Mouse (Mus musculus): ENCODE data around the gene Rexo1. TPM values are rescaled to one million over a fixed set of nuclear protein-coding genes. Genes with fewer than 3 reads are reported as not detected.

Gene Rexo1
- polyA plus RNA-seq, 1 experiment from 2014 or later, result 34.7 TPM

Small RNA genes lying within 50 kb of the gene (microRNA-seq; reads per million reads assigned to microRNA genes)
- not detected for gene Mir6912

Other genes with a start within 250 kb of the Rexo1 start
- gene 2310011J03Rik, start 241.0 kb downstream of the Rexo1 start, polyA plus RNA-seq (2016; fragmentation: Nextera tagmentation; extraction: Ambion mirVana), result 53.7 and 56.2 TPM in 2 replicates
- gene Pcsk4, start 232.1 kb downstream of the Rexo1 start, polyA plus RNA-seq (2016; fragmentation: Nextera tagmentation; extraction: Ambion mirVana), result 5.0 and 5.5 TPM in 2 replicates
- gene Reep6, start 231.6 kb downstream of the Rexo1 start, polyA plus RNA-seq (2016; fragmentation: Nextera tagmentation; extraction: Ambion mirVana), result 6.6 TPM in 2 replicates
- 0.65 and 0.88 TPM in 2 replicates for gene Adamtsl5, start 213.1 kb downstream of the Rexo1 start, polyA plus RNA-seq (2016; fragmentation: Nextera tagmentation; extraction: Ambion mirVana)
- gene Plk5, start 205.1 kb downstream of the Rexo1 start, polyA plus RNA-seq (2016; fragmentation: Nextera tagmentation; extraction: Ambion mirVana), result 0.37 and 0.43 TPM in 2 replicates
- gene Mex3d, start 173.9 kb downstream of the Rexo1 start, polyA plus RNA-seq (2016; fragmentation: Nextera tagmentation; extraction: Ambion mirVana), result 6.4 and 7.1 TPM in 2 replicates
- 371 and 377 TPM in 2 replicates for gene Mbd3, start 162.0 kb downstream of the Rexo1 start, polyA plus RNA-seq (2016; fragmentation: Nextera tagmentation; extraction: Ambion mirVana)
- 615 and 629 TPM in 2 replicates for gene Uqcr11, start 154.7 kb downstream of the Rexo1 start, polyA plus RNA-seq (2016; fragmentation: Nextera tagmentation; extraction: Ambion mirVana)
- 225 and 235 TPM in 2 replicates for gene Tcf3, start 127.9 kb downstream of the Rexo1 start, polyA plus RNA-seq (2016; fragmentation: Nextera tagmentation; extraction: Ambion mirVana)
- gene Onecut3, start 66.7 kb downstream of the Rexo1 start, polyA plus RNA-seq (2016; fragmentation: Nextera tagmentation; extraction: Ambion mirVana), result 0.17 and 0.58 TPM in 2 replicates
- gene Atp8b3, start 22.4 kb downstream of the Rexo1 start, polyA plus RNA-seq (2016; fragmentation: Nextera tagmentation; extraction: Ambion mirVana), result 0.51 and 0.75 TPM in 2 replicates
- gene Klf16, start 15.8 kb upstream of the Rexo1 start, polyA plus RNA-seq (2016; fragmentation: Nextera tagmentation; extraction: Ambion mirVana), result 8.5 TPM in 2 replicates
- 79.8 and 84.9 TPM in 2 replicates for gene Abhd17a, start 28.8 kb upstream of the Rexo1 start, polyA plus RNA-seq (2016; fragmentation: Nextera tagmentation; extraction: Ambion mirVana)
- gene Scamp4, start 41.3 kb upstream of the Rexo1 start, polyA plus RNA-seq (2016; fragmentation: Nextera tagmentation; extraction: Ambion mirVana), result 84.8 and 88.2 TPM in 2 replicates
- gene Adat3, start 41.3 kb upstream of the Rexo1 start, polyA plus RNA-seq (2016; fragmentation: Nextera tagmentation; extraction: Ambion mirVana), result 10.9 and 14.1 TPM in 2 replicates
- 5.7 and 6.4 TPM in 2 replicates for gene Gm49322, start 44.5 kb upstream of the Rexo1 start, polyA plus RNA-seq (2016; fragmentation: Nextera tagmentation; extraction: Ambion mirVana)
- gene Csnk1g2, start 61.3 kb upstream of the Rexo1 start, polyA plus RNA-seq (2016; fragmentation: Nextera tagmentation; extraction: Ambion mirVana), result 198 TPM in 2 replicates
- 83.2 and 84.8 TPM in 2 replicates for gene Btbd2, start 95.5 kb upstream of the Rexo1 start, polyA plus RNA-seq (2016; fragmentation: Nextera tagmentation; extraction: Ambion mirVana)
- gene Mknk2, start 116.6 kb upstream of the Rexo1 start, polyA plus RNA-seq (2016; fragmentation: Nextera tagmentation; extraction: Ambion mirVana), result 118 and 119 TPM in 2 replicates
- 54.4 and 54.7 TPM in 2 replicates for gene Mob3a, start 140.4 kb upstream of the Rexo1 start, polyA plus RNA-seq (2016; fragmentation: Nextera tagmentation; extraction: Ambion mirVana)
- gene Izumo4, start 140.6 kb upstream of the Rexo1 start, polyA plus RNA-seq (2016; fragmentation: Nextera tagmentation; extraction: Ambion mirVana), result 10.5 and 10.8 TPM in 2 replicates
- 60.5 and 61.5 TPM in 2 replicates for gene Ap3d1, start 180.7 kb upstream of the Rexo1 start, polyA plus RNA-seq (2016; fragmentation: Nextera tagmentation; extraction: Ambion mirVana)
- gene Dot1l, start 193.6 kb upstream of the Rexo1 start, polyA plus RNA-seq (2016; fragmentation: Nextera tagmentation; extraction: Ambion mirVana), result 23.5 and 25.0 TPM in 2 replicates
- gene Sf3a2, start 236.6 kb upstream of the Rexo1 start, polyA plus RNA-seq (2016; fragmentation: Nextera tagmentation; extraction: Ambion mirVana), result 114 and 127 TPM in 2 replicates
- gene Plekhj1, start 237.1 kb upstream of the Rexo1 start, polyA plus RNA-seq (2016; fragmentation: Nextera tagmentation; extraction: Ambion mirVana), result 181 and 184 TPM in 2 replicates
- 0.11 and 0.17 TPM in 2 replicates for gene Amh, start 243.7 kb upstream of the Rexo1 start, polyA plus RNA-seq (2016; fragmentation: Nextera tagmentation; extraction: Ambion mirVana)